Mouse (Mus musculus): ENCODE results near the gene Ppm1d. TPM values are rescaled to one million over a fixed set of nuclear protein-coding genes. Genes with fewer than 3 reads are reported as not detected.

The Ppm1d gene
- polyA plus RNA-seq (2015; fragmentation: Nextera tagmentation; extraction: Ambion mirVana) = 21.4 and 23.4 TPM in 2 replicates

DNA sequence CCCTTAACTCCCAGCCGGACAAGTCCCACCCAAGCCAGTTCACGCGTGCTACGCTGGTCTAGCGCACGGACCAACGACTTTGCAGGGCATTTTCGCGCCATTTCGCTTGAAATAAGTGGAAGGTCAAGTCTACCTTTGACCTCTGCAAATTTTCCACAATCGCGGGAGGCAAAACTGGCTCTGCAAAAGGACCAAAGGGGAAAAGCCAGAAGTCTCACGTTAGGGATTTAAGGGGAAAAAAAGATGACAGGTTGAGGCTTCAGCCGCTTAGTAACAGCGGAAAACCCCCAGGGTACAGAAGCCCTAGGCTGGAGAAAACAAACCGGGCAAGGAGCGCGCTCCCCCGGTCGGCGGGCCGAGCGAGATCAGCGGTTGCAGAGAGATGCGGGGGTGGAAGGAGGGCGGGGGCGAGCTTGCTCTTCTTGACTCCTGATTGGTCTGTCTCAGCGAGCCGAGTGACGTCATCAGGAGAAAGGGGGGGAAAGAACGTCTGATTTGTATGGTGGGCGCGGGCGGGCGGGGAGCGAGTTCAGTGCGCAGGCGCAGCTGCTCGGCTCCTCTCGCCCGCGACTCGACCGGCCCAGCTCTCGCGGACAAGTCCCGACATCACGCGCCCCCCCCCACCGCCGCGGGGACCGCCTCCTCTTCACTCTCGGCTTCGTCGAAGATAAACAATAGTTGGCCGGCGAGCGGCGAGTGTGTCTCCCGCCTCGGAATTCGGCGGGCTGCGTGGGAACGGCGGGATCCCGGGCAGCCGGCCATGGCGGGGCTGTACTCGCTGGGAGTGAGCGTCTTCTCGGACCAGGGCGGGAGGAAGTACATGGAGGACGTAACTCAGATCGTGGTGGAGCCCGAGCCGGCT, at the start of gene Ppm1d:
Gene Ppm1d (plus strand): TSS at position 532 of the 862 bp plus-strand sequence.
- Histone ChIP-seq H3K4me2 (ENCODE audit: low read length) (peak within 1 kb of the TSS; percentile 93), H3K9ac (replicated peaks; ENCODE audit: low read depth, low read length) (peak within 1 kb of the TSS; percentile 89), H3K4me1 (replicated peaks; ENCODE audit: control insufficient read depth, insufficient read depth, low read length) (peaks cover 18% of the 10 kb centered on the region), H3K36me3 (ENCODE audit: control insufficient read depth, insufficient read depth) (peaks cover 2% of the 10 kb centered on the region; the same call in 1 of the 2 replicates), H3K27ac (ENCODE audit: low read length) (peak within 1 kb of the TSS; percentile 91), H3K9me3 (ENCODE audit: control insufficient read depth, low read length) (no peaks in the 10 kb centered on the region), H3K27me3 (replicated peaks; ENCODE audit: control insufficient read depth, insufficient read depth, low read length) (no peaks in the 10 kb centered on the region), H3K4me3 (replicated peaks; ENCODE audit: low read length) (peak within 1 kb of the TSS; percentile 97)
- under 1% methylated on average over 71 of the region's 78 CpGs for whole genome bisulfite sequencing
- peak; percentile 91 for ATAC-seq

DNA sequence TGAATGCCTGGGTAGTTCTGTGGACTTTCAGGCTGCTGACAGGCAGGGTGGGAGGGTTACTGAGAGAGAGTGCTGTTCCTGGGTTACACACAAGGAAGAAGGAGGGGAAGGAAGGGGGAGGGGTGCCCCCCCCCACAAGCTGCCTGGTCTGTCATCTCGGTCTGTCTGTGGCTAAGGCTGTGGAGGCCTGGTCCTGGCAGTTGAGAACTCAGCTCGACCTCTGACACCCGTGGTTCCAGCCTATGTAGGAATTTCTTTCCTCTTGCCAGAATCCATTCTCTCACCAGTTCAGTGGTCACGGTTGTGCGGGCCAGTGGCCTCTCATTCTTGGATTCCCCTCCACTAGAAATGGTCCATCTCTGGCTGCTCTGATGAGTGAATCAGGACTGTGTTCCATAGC, 46.4 kb upstream of the Ppm1d start:
- H3K27me3 ChIP-seq (replicated peaks; ENCODE audit: control insufficient read depth, insufficient read depth, low read length) = no peaks in the 10 kb centered on the region
- H3K4me3 ChIP-seq (replicated peaks; ENCODE audit: low read length) = no peak overlapping the region
- no peaks in the 10 kb centered on the region for H3K36me3 ChIP-seq (ENCODE audit: control insufficient read depth, insufficient read depth)
- no peak overlapping the region for H3K4me2 ChIP-seq (ENCODE audit: low read length)
- no peaks in the 10 kb centered on the region for H3K9me3 ChIP-seq (ENCODE audit: control insufficient read depth, low read length)
- H3K27ac ChIP-seq (ENCODE audit: low read length) = no peak overlapping the region
- H3K9ac ChIP-seq (replicated peaks; ENCODE audit: low read depth, low read length) = no peak overlapping the region
- WGBS = 86% methylated on average over 5 of the region's 5 CpGs
- H3K4me1 ChIP-seq (replicated peaks; ENCODE audit: control insufficient read depth, insufficient read depth, low read length) = no peaks in the 10 kb centered on the region
- no peak for ATAC-seq

DNA sequence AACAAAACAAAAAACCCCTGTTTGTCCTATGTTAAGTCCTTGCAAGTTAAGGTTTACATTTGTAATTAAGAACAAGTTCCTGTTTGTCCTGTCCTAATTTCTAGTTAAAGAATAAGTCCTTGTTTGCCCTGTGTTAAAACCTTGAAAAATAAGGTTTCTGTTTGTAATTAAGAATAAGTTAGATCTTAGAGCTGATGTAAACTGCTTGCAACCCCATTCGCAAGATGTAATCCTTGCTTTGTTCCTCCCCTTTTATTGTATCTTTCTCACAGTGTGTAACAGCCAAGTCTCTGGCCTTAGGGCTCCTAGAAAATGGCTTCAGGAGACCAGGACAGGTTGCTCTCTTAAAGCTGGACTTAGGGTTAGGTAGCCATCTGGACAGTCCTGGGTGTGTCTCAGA, 43.7 kb upstream of the Ppm1d start:
- ATAC-seq = no peak
- 53% methylated on average over 1 of the region's 1 CpGs for WGBS
- Histone ChIP-seq H3K36me3 (ENCODE audit: control insufficient read depth, insufficient read depth) (no peaks in the 10 kb centered on the region), H3K4me2 (ENCODE audit: low read length) (no peak overlapping the region), H3K9ac (replicated peaks; ENCODE audit: low read depth, low read length) (no peak overlapping the region), H3K4me1 (replicated peaks; ENCODE audit: control insufficient read depth, insufficient read depth, low read length) (no peaks in the 10 kb centered on the region), H3K27ac (ENCODE audit: low read length) (no peak overlapping the region), H3K27me3 (replicated peaks; ENCODE audit: control insufficient read depth, insufficient read depth, low read length) (no peaks in the 10 kb centered on the region), H3K4me3 (replicated peaks; ENCODE audit: low read length) (no peak overlapping the region), H3K9me3 (ENCODE audit: control insufficient read depth, low read length) (no peaks in the 10 kb centered on the region)

DNA sequence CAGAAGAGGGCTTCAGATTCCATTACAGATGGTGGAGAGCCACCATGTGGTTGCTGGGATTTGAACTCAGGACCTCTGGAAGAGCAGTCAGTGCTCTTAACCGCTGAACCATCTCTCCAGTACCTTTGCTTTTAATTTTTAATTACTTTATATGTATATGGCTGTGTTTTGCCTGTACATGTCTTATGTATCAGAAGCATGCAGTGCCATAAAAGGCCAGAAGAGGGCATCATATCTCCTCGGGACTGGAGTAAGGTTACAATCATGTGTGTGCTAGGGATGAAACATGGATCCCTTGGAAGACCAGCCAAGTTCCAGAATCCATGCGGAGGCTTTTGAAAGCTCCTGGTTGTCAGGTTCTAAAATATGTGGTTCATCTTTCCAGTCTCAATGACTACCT, 40.4 kb upstream of the Ppm1d start:
- no peak overlapping the region for H3K4me3 ChIP-seq (replicated peaks; ENCODE audit: low read length)
- H3K36me3 ChIP-seq (ENCODE audit: control insufficient read depth, insufficient read depth) = no peaks in the 10 kb centered on the region
- 55% methylated on average over 3 of the region's 3 CpGs for WGBS
- no peak overlapping the region for H3K27ac ChIP-seq (ENCODE audit: low read length)
- ATAC-seq = no peak
- H3K4me2 ChIP-seq (ENCODE audit: low read length) = no peak overlapping the region
- H3K9me3 ChIP-seq (ENCODE audit: control insufficient read depth, low read length) = no peaks in the 10 kb centered on the region
- H3K27me3 ChIP-seq (replicated peaks; ENCODE audit: control insufficient read depth, insufficient read depth, low read length) = no peaks in the 10 kb centered on the region
- H3K9ac ChIP-seq (replicated peaks; ENCODE audit: low read depth, low read length) = no peak overlapping the region
- H3K4me1 ChIP-seq (replicated peaks; ENCODE audit: control insufficient read depth, insufficient read depth, low read length) = no peaks in the 10 kb centered on the region

DNA sequence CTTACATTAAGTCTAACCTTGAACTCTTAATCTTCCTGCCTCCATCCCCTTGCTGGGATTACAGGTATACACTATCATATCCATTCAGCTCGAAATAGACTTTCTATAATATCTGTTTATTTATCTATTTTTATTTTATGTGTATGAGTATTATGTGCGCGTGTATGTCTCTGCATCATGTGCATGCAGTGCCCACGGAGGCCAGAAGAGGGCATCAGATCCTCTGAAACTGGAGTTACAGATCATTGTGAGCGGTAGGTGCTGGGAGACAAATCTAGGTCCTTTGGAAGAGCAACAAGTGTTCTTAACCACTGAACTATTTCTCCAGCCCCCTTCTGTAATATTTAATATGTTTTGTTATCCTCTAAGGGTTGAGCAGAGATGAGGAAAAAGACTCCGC, 37.7 kb upstream of the Ppm1d start:
- Histone ChIP-seq H3K4me2 (ENCODE audit: low read length) (no peak overlapping the region), H3K4me1 (replicated peaks; ENCODE audit: control insufficient read depth, insufficient read depth, low read length) (no peaks in the 10 kb centered on the region), H3K27ac (ENCODE audit: low read length) (no peak overlapping the region), H3K9ac (replicated peaks; ENCODE audit: low read depth, low read length) (no peak overlapping the region), H3K4me3 (replicated peaks; ENCODE audit: low read length) (no peak overlapping the region), H3K36me3 (ENCODE audit: control insufficient read depth, insufficient read depth) (no peaks in the 10 kb centered on the region), H3K9me3 (ENCODE audit: control insufficient read depth, low read length) (no peaks in the 10 kb centered on the region), H3K27me3 (replicated peaks; ENCODE audit: control insufficient read depth, insufficient read depth, low read length) (no peaks in the 10 kb centered on the region)
- no peak for ATAC-seq
- 71% methylated on average over 6 of the region's 6 CpGs for WGBS

DNA sequence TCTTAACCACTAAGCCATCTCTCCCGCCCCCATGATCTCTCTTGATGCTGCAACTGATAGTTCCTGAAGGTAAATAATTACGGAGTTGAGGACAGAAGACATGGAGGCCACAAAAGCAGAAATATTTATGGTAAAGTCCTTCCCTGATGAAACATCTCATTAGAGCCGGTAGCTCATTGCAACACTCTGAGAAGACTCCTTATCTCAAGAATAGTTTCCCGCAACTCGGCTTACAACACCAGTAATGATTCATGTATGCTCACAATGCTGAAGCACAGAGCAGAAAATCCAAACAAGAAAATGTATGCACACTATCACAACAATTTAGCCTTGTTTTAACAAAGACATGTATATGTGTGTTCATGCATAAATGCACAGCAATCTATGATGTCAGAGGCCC, 35.9 kb upstream of the Ppm1d start:
- Histone ChIP-seq H3K36me3 (ENCODE audit: control insufficient read depth, insufficient read depth) (no peaks in the 10 kb centered on the region), H3K27me3 (replicated peaks; ENCODE audit: control insufficient read depth, insufficient read depth, low read length) (no peaks in the 10 kb centered on the region), H3K9ac (replicated peaks; ENCODE audit: low read depth, low read length) (no peak overlapping the region), H3K27ac (ENCODE audit: low read length) (no peak overlapping the region), H3K4me2 (ENCODE audit: low read length) (no peak overlapping the region), H3K4me1 (replicated peaks; ENCODE audit: control insufficient read depth, insufficient read depth, low read length) (no peaks in the 10 kb centered on the region), H3K4me3 (replicated peaks; ENCODE audit: low read length) (no peak overlapping the region), H3K9me3 (ENCODE audit: control insufficient read depth, low read length) (no peaks in the 10 kb centered on the region)
- WGBS = 81% methylated on average over 5 of the region's 5 CpGs
- no peak for ATAC-seq

DNA sequence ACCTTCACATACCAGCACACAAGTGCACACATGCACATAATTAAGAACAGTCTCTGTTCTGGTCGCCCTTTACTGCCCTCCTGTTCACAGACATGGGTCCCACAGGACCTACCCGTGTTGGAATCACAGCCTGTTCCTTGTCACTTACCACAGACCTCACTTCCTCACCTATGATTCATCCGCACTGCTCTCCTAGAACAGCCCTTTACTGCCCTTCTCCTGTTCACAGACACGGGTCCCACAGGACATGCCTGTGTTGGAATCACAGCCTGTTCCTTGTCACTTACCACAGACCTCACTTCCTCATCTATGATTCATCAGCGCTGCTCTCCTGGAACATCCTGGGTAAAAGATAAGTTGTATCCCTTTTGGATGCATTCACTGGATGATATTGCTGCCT, 33.4 kb upstream of the Ppm1d start:
- H3K9ac ChIP-seq (replicated peaks; ENCODE audit: low read depth, low read length) = no peak overlapping the region
- no peak for ATAC-seq
- H3K4me2 ChIP-seq (ENCODE audit: low read length) = no peak overlapping the region
- H3K27me3 ChIP-seq (replicated peaks; ENCODE audit: control insufficient read depth, insufficient read depth, low read length) = no peaks in the 10 kb centered on the region
- no peaks in the 10 kb centered on the region for H3K4me1 ChIP-seq (replicated peaks; ENCODE audit: control insufficient read depth, insufficient read depth, low read length)
- no peak overlapping the region for H3K4me3 ChIP-seq (replicated peaks; ENCODE audit: low read length)
- no peaks in the 10 kb centered on the region for H3K9me3 ChIP-seq (ENCODE audit: control insufficient read depth, low read length)
- no peak overlapping the region for H3K27ac ChIP-seq (ENCODE audit: low read length)
- WGBS = 83% methylated on average over 5 of the region's 5 CpGs
- H3K36me3 ChIP-seq (ENCODE audit: control insufficient read depth, insufficient read depth) = no peaks in the 10 kb centered on the region

DNA sequence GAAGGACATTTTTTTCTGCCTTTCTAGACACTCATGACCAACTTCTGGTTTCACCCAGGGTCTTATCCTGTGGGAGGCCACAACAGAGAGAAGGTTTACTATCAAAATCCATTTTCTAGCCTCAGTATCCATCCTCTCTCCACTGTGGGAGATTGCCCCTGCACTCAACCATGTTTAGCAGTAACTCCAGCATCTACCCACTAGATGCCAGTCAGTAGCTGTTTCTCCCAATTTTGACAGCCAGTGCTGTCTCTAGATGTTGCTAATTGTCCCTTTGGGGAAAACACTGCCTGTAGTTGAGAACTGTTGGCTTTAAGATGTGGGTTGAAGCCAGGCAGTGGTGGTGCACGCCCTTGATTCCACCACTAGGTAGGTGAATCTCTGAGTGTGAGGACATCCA, 32.9 kb upstream of the Ppm1d start:
- no peak overlapping the region for H3K27ac ChIP-seq (ENCODE audit: low read length)
- no peaks in the 10 kb centered on the region for H3K4me1 ChIP-seq (replicated peaks; ENCODE audit: control insufficient read depth, insufficient read depth, low read length)
- ATAC-seq = no peak
- no peaks in the 10 kb centered on the region for H3K36me3 ChIP-seq (ENCODE audit: control insufficient read depth, insufficient read depth)
- no peak overlapping the region for H3K4me2 ChIP-seq (ENCODE audit: low read length)
- H3K4me3 ChIP-seq (replicated peaks; ENCODE audit: low read length) = no peak overlapping the region
- WGBS = 76% methylated on average over 1 of the region's 1 CpGs
- no peaks in the 10 kb centered on the region for H3K9me3 ChIP-seq (ENCODE audit: control insufficient read depth, low read length)
- H3K27me3 ChIP-seq (replicated peaks; ENCODE audit: control insufficient read depth, insufficient read depth, low read length) = no peaks in the 10 kb centered on the region
- no peak overlapping the region for H3K9ac ChIP-seq (replicated peaks; ENCODE audit: low read depth, low read length)

DNA sequence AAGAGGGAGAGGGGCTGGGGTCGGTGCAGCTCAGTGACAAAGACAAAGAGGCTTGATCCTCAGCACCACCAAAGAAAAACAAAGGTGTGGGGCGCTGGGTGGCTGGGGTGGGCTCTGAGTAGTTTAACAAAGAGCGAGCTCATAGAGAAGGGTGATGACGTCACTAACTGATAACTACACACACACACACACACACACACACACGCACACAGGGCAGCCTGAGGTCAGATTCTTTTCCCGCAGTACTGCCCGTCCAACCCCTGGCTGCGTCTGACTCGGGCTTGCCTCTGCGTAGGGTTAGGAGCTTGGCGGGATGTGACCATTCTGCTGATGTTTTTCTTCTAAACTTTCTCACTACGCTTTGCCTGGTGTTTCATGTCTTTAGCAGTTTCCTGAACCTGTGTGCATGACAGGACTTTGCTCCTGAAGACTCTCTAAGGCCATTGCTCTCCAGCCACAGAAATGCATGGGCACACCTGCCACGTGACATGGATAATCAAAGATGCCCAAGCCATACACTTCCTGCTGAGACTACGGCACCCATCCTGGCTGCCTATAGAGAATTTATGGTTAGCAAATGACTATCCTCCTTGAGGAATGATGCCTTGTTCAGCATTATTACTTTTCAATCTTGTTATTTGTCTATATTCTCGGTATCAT, 29.7 kb upstream of the Ppm1d start:
- Histone ChIP-seq H3K4me1 (replicated peaks; ENCODE audit: control insufficient read depth, insufficient read depth, low read length) (no peaks in the 10 kb centered on the region), H3K9me3 (ENCODE audit: control insufficient read depth, low read length) (no peaks in the 10 kb centered on the region), H3K27me3 (replicated peaks; ENCODE audit: control insufficient read depth, insufficient read depth, low read length) (no peaks in the 10 kb centered on the region), H3K27ac (ENCODE audit: low read length) (no peak overlapping the region), H3K4me3 (replicated peaks; ENCODE audit: low read length) (no peak overlapping the region), H3K4me2 (ENCODE audit: low read length) (no peak overlapping the region), H3K36me3 (ENCODE audit: control insufficient read depth, insufficient read depth) (no peaks in the 10 kb centered on the region), H3K9ac (replicated peaks; ENCODE audit: low read depth, low read length) (no peak overlapping the region)
- no peak for ATAC-seq
- WGBS = 78% methylated on average over 15 of the region's 15 CpGs

All from forebrain, embryonic 16.5 days (tissue).